ENCODE assay signal across 8 mouse cellular contexts in the genomic region with DNA sequence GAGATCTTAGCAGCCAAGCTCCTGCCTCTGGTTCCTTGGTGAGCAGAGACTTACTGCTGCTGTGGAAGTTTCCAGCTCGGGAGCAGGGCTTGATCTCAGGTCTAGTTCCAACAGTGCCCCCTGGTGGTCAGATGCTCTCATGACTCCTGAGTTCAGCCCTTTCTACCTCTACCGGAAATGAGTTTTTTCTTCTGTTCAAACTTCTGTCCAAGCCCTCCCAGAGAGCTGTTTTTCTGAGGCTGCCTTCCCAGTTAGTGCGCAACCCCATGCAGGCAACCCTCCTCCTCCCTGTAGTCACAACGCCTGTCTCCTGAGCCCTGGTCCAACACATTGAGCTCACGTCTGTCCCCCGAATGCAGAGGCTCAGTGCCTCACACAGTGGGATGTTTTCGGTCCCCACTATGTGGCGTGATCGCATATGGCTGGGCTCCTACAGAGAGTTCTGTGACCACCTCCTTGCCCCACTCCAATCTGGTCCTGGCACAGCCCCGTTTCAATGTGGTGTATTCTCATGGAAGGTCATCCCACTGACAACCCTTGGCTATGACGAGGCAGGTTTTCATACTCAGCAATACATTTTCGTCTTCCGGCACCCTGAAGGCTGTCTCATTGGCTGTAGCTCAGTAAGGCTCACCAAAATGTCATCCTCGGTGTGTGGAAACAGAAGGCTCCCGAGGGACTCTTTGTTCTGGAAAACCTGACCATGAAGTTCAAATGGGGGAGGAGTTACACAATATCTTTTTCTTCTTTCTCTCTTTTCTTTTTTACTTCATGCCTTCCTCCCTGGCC. TPM values are rescaled to one million over a fixed set of nuclear protein-coding genes. Genes with fewer than 3 reads are reported as not detected.
DNase-seq lines count a peak whose midpoint lies in the region; ATAC-seq and TF ChIP-seq lines count a peak whose summit lies in the region.

No protein-coding gene starts in this region.

- no peaks in the 10 kb centered on the region for H3K27me3 ChIP-seq in embryonic facial prominence, embryonic 14.5 days (replicated peaks; ENCODE audit: control insufficient read depth, insufficient read depth, low read length)
- H3K27me3 ChIP-seq in heart, embryonic 15.5 days = no peaks in the 10 kb centered on the region
- no peaks in the 10 kb centered on the region for H3K27me3 ChIP-seq in liver, embryonic 15.5 days
- H3K27me3 ChIP-seq in thymus, adult 2 months (ENCODE audit: control insufficient read depth, insufficient read depth, low read length) = no peaks in the 10 kb centered on the region

- H3K27ac ChIP-seq in embryonic facial prominence, embryonic 14.5 days (replicated peaks; ENCODE audit: low read depth, low read length) = peak overlapping the region; percentile 44; the same call in 1 of the 2 replicates
- H3K27ac ChIP-seq in heart, embryonic 15.5 days = peak overlapping the region; percentile 29; the same call in 1 of the 2 replicates
- peak overlapping the region; percentile 60 for H3K27ac ChIP-seq in liver, embryonic 15.5 days (replicated peaks)
- no peak overlapping the region for H3K27ac ChIP-seq in thymus, adult 2 months (ENCODE audit: control insufficient read depth, insufficient read depth, low read length)

- H3K4me2 ChIP-seq in embryonic facial prominence, embryonic 14.5 days (ENCODE audit: low read depth, low read length) = peak overlapping the region; percentile 11; the same call in 1 of the 2 replicates
- H3K4me2 ChIP-seq in heart, embryonic 15.5 days = 0 out of 2 replicates have a peak overlapping the region, but pooled peaks have one; percentile 22
- no peak overlapping the region for H3K4me2 ChIP-seq in liver, embryonic 15.5 days

- peak; percentile 75; the same call in 1 of the 2 replicates for TF ChIP-seq CTCF in thymus, adult 2 months (IDR thresholded peaks at IDR 0.05; ENCODE audit: borderline replicate concordance, control insufficient read depth, extremely low read depth, insufficient read depth, low read length, poor library complexity)

- ATAC-seq in embryonic facial prominence, embryonic 14.5 days (ENCODE audit: low read depth) = peak; percentile 73
- peak; percentile 5; the same call in 1 of the 2 replicates for ATAC-seq in heart, embryonic 15.5 days (replicated peaks; ENCODE audit: insufficient number of reproducible peaks, insufficient read depth, low FRiP score, low read depth)
- ATAC-seq in liver, embryonic 15.5 days (ENCODE audit: insufficient read depth) = no peak

- no peaks in the 10 kb centered on the region for H3K36me3 ChIP-seq in embryonic facial prominence, embryonic 14.5 days (ENCODE audit: control insufficient read depth, insufficient read depth, low read length)
- no peaks in the 10 kb centered on the region for H3K36me3 ChIP-seq in heart, embryonic 15.5 days
- no peaks in the 10 kb centered on the region for H3K36me3 ChIP-seq in liver, embryonic 15.5 days (replicated peaks)
- H3K36me3 ChIP-seq in thymus, adult 2 months (ENCODE audit: control insufficient read depth, insufficient read depth, low read length) = no peaks in the 10 kb centered on the region

- WGBS in embryonic facial prominence, embryonic 14.5 days = 59% methylated on average over 15 of the region's 15 CpGs
- WGBS in heart, embryonic 15.5 days = 56% methylated on average over 15 of the region's 15 CpGs
- 47% methylated on average over 15 of the region's 15 CpGs for WGBS in liver, embryonic 15.5 days (ENCODE audit: insufficient replicate concordance)
- whole genome bisulfite sequencing in thymus, adult 2 months = 59% methylated on average over 15 of the region's 15 CpGs

- peaks cover 13% of the 10 kb centered on the region for H3K4me1 ChIP-seq in embryonic facial prominence, embryonic 14.5 days (ENCODE audit: control insufficient read depth, insufficient read depth, low read length)
- H3K4me1 ChIP-seq in heart, embryonic 15.5 days (replicated peaks) = peaks cover 18% of the 10 kb centered on the region
- peaks cover 18% of the 10 kb centered on the region for H3K4me1 ChIP-seq in liver, embryonic 15.5 days (replicated peaks)
- peaks cover 4% of the 10 kb centered on the region for H3K4me1 ChIP-seq in thymus, adult 2 months (replicated peaks; ENCODE audit: control insufficient read depth, insufficient read depth, low read length)

- peak; percentile 88 for DNase-seq in CD4-positive, CD25-positive, alpha-beta regulatory T cell, adult 2 months (ENCODE audit: low read depth, low spot score)
- peak; percentile 80 to 90 for DNase-seq in adrenal gland, postnatal 4 days (ENCODE audit: low spot score in 2 of 2)
- DNase-seq in embryonic facial prominence, embryonic 14.5 days (ENCODE audit: low spot score) = peak; percentile 93
- DNase-seq in kidney, postnatal 36 days = peak; percentile 91 to 96
- DNase-seq in ovary, adult 18-20 months (ENCODE audit: low spot score) = peak; percentile 79
- DNase-seq in thymus, adult 2 months = peak; percentile 91

- no peaks in the 10 kb centered on the region for H3K9me3 ChIP-seq in embryonic facial prominence, embryonic 14.5 days (ENCODE audit: control insufficient read depth, low read length)
- no peaks in the 10 kb centered on the region for H3K9me3 ChIP-seq in heart, embryonic 15.5 days (replicated peaks)
- H3K9me3 ChIP-seq in liver, embryonic 15.5 days (replicated peaks) = no peaks in the 10 kb centered on the region

- no peak overlapping the region for H3K4me3 ChIP-seq in embryonic facial prominence, embryonic 14.5 days (ENCODE audit: low read depth, low read length)
- no peak overlapping the region for H3K4me3 ChIP-seq in heart, embryonic 15.5 days
- no peak overlapping the region for H3K4me3 ChIP-seq in liver, embryonic 15.5 days (replicated peaks)
- H3K4me3 ChIP-seq in thymus, adult 2 months (ENCODE audit: control insufficient read depth, insufficient read depth, low read length) = no peak overlapping the region

- H3K9ac ChIP-seq in embryonic facial prominence, embryonic 14.5 days (ENCODE audit: low read depth, low read length) = no peak overlapping the region
- H3K9ac ChIP-seq in heart, embryonic 15.5 days = no peak overlapping the region
- no peak overlapping the region for H3K9ac ChIP-seq in liver, embryonic 15.5 days

- TF ChIP-seq POLR2A in thymus, adult 2 months (IDR thresholded peaks at IDR 0.05; ENCODE audit: control insufficient read depth, extremely low read depth, insufficient read depth, low read length, poor library complexity) = no peak

RNA-seq across cellular contexts. Expression of gene Capn9, which starts 2.2 kb away (rescaled TPM):
- total RNA-seq in adrenal gland, postnatal 4 days (2021) = under 1 TPM; 0.23 to 0.59 TPM
- polyA plus RNA-seq in embryonic facial prominence, embryonic 14.5 days (2014; fragmentation: Nextera tagmentation; extraction: Ambion mirVana) = 0.10 TPM in 1 of 2 replicates, not detected in the other
- polyA plus RNA-seq in heart, embryonic 15.5 days (2015; fragmentation: Nextera tagmentation; extraction: Ambion mirVana) = 0.20 and 0.30 TPM in 2 replicates
- 0.03 TPM in 1 of 2 replicates, not detected in the other for polyA plus RNA-seq in liver, embryonic 15.5 days (2015; fragmentation: Nextera tagmentation; extraction: Ambion mirVana)
- polyA plus RNA-seq in thymus, adult 2 months (2012; rRNA removed) = 0.08 and 0.13 TPM in 2 replicates

RNA-seq across cellular contexts. Expression of gene Agt, which starts 4.2 kb away (rescaled TPM):
- 100 to 1,000 TPM in 1 of 2 experiments, 1 to 10 TPM in 1; 8.3 to 104 TPM for total RNA-seq in adrenal gland, postnatal 4 days (2021)
- polyA plus RNA-seq in embryonic facial prominence, embryonic 14.5 days (2014; fragmentation: Nextera tagmentation; extraction: Ambion mirVana) = 1.7 and 3.3 TPM in 2 replicates
- 1.3 and 2.7 TPM in 2 replicates for polyA plus RNA-seq in heart, embryonic 15.5 days (2015; fragmentation: Nextera tagmentation; extraction: Ambion mirVana)
- polyA plus RNA-seq in liver, embryonic 15.5 days (2015; fragmentation: Nextera tagmentation; extraction: Ambion mirVana) = 183 and 228 TPM in 2 replicates
- polyA plus RNA-seq in thymus, adult 2 months (2012; rRNA removed) = 4.1 and 4.7 TPM in 2 replicates

RNA-seq across cellular contexts. Expression of gene Cog2, which starts 53.2 kb away (rescaled TPM):
- total RNA-seq in adrenal gland, postnatal 4 days (2021) = 10 to 100 TPM; 51.6 to 53.8 TPM
- polyA plus RNA-seq in embryonic facial prominence, embryonic 14.5 days (2014; fragmentation: Nextera tagmentation; extraction: Ambion mirVana) = 36.6 and 39.0 TPM in 2 replicates
- polyA plus RNA-seq in heart, embryonic 15.5 days (2015; fragmentation: Nextera tagmentation; extraction: Ambion mirVana) = 18.7 and 25.6 TPM in 2 replicates
- polyA plus RNA-seq in liver, embryonic 15.5 days (2015; fragmentation: Nextera tagmentation; extraction: Ambion mirVana) = 16.2 and 16.5 TPM in 2 replicates
- 33.8 and 34.4 TPM in 2 replicates for polyA plus RNA-seq in thymus, adult 2 months (2012; rRNA removed)

Comparison
In these comparisons a context has a peak if more than half of its experiments do, and no peak if none do; other contexts are left out.
1. RNA of gene Agt, which starts 4.2 kb away (polyA plus RNA-seq): 183 to 228 TPM in liver, embryonic 15.5 days; 4.1 to 4.7 TPM in thymus, adult 2 months, 1.7 to 3.3 TPM in embryonic facial prominence, embryonic 14.5 days and 1.3 to 2.7 TPM in heart, embryonic 15.5 days; every median in the first group is over 10 times any median in the second.
2. Peak in every context shown above with its lines, with median percentiles within 50 percentile points of each other: DNase-seq.